Mouse (Mus musculus) heart, embryonic 11.5 days (tissue): ENCODE measurements around the gene Cenpl. TPM values are rescaled to one million over a fixed set of nuclear protein-coding genes. Genes with fewer than 3 reads are reported as not detected.

Source experiments
- ATAC-seq: fragments of 200-750 bp; cut with Nextera tagmentation; replicated peaks from 2 replicates; pipeline ENCODE4 v1.8.0; 2017; ENCODE audit warnings: moderate library complexity; ENCODE audit not compliant: insufficient number of reproducible peaks, low FRiP score, low TSS enrichment
- H3K27ac ChIP-seq: fragments of 300-500 bp; sonication (generic); 2 replicates; pipeline ENCODE4 v1.5.1; 2014; ENCODE audit warnings: mild to moderate bottlenecking, low read depth, low read length
- H3K27me3 ChIP-seq: fragments of 300-500 bp; sonication (generic); 2 replicates; pipeline ENCODE4 v1.6.1; 2014; ENCODE audit warnings: mild to moderate bottlenecking, low read length, mixed read lengths; ENCODE audit not compliant: control insufficient read depth, insufficient read depth
- H3K36me3 ChIP-seq: fragments of 300-500 bp; sonication (generic); 2 replicates; pipeline ENCODE4 v1.6.1; 2014; ENCODE audit warnings: mild to moderate bottlenecking, low read length, moderate library complexity, mixed read lengths; ENCODE audit not compliant: control insufficient read depth, insufficient read depth
- H3K4me1 ChIP-seq: fragments of 300-500 bp; sonication (generic); 2 replicates; pipeline ENCODE4 v1.6.1; 2014; ENCODE audit warnings: low read length; ENCODE audit not compliant: control insufficient read depth, insufficient read depth
- H3K4me2 ChIP-seq: fragments of 300-500 bp; sonication (generic); 2 replicates; pipeline ENCODE4 v1.6.1; 2014; ENCODE audit warnings: mild to moderate bottlenecking, moderate library complexity
- H3K4me3 ChIP-seq: fragments of 300-500 bp; sonication (generic); 2 replicates; pipeline ENCODE4 v1.5.1; 2014; ENCODE audit warnings: low read depth, low read length
- H3K9ac ChIP-seq: fragments of 300-500 bp; sonication (generic); 2 replicates; pipeline ENCODE4 v1.6.1; 2014; ENCODE audit warnings: mild to moderate bottlenecking, low read depth, low read length, moderate library complexity
- H3K9me3 ChIP-seq: fragments of 300-500 bp; sonication (generic); replicated peaks from 2 replicates; pipeline ENCODE4 v1.6.1; 2016; ENCODE audit warnings: low read length; ENCODE audit not compliant: control insufficient read depth
- WGBS: fragments of 180-500 bp; shearing (Covaris S2); extraction: QIAGEN DNeasy Blood & Tissue Kit; methylation state at CpG from one replicate; pipeline ENCODE4 v1.1.7; 2014; ENCODE audit not compliant: insufficient replicate concordance; 5-methylcytosine and 5-hydroxymethylcytosine counted together
- polyA plus RNA-seq: library from polyadenylated mRNA; unstranded; fragments of >200 nt; fragmentation: Nextera tagmentation; extraction: Ambion mirVana; gene quantifications from 2 replicates; pipeline ENCODE4 v1.2.1, GENCODE M21; 2014

The Cenpl gene
- polyA plus RNA-seq, 1 experiment from 2014 or later = 24.8 TPM

GRCm38 (mm10) chr1:161071272-161071620, 733 bp downstream of the Cenpl start:
- whole genome bisulfite sequencing = under 1% methylated on average over 12 of the region's 12 CpGs

GRCm38 (mm10) chr1:161076238-161076637, 5.7 kb downstream of the Cenpl start:
- Histone ChIP-seq H3K9me3 (no peaks in the 10 kb centered on the region), H3K36me3 (0 out of 2 replicates have a peak, but pooled peaks cover 3% of the 10 kb centered on the region), H3K9ac (no peak overlapping the region), H3K27ac (no peak overlapping the region), H3K4me3 (no peak overlapping the region), H3K4me2 (no peak overlapping the region), H3K27me3 (no peaks in the 10 kb centered on the region), H3K4me1 (peaks cover 16% of the 10 kb centered on the region; the same call in 1 of the 2 replicates)
- WGBS = 86% methylated on average over 6 of the region's 6 CpGs
- no peak for ATAC-seq

More at GRCm38 (mm10) chr1:161071272-161071620, 733 bp downstream of the Cenpl start:
- Histone ChIP-seq H3K9ac (peak overlapping the region; percentile 70), H3K4me1 (peaks cover 16% of the 10 kb centered on the region; the same call in 1 of the 2 replicates), H3K9me3 (no peaks in the 10 kb centered on the region), H3K27me3 (no peaks in the 10 kb centered on the region), H3K27ac (peak overlapping the region; percentile 70), H3K4me2 (peak overlapping the region; percentile 65), H3K36me3 (no peaks in the 10 kb centered on the region), H3K4me3 (peak overlapping the region; percentile 82)
- ATAC-seq = no peak

DNA sequence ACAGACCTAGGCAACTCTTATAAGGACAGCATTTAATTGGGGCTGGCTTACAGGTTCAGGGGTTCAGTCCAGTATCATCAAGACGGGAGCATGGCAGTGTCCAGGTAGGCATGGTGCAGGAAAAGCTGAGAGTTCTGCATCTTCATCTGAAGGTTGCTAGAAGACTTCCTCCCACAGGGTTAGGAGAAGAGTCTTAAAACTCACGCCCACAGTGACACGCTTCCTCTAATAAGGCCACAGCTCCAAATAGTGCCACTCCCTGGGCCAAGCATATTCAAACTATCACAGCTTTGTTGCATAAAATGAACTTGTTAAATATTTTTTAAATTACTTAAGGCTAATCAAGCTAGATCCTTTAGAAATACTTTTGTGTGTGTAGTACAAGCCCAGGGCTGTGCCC, 6.7 kb downstream of the Cenpl start:
- H3K4me3 ChIP-seq = no peak overlapping the region
- ATAC-seq = no peak
- H3K9ac ChIP-seq = no peak overlapping the region
- no peaks in the 10 kb centered on the region for H3K27me3 ChIP-seq
- H3K4me2 ChIP-seq = no peak overlapping the region
- peaks cover 3% of the 10 kb centered on the region; the same call in 1 of the 2 replicates for H3K36me3 ChIP-seq
- H3K27ac ChIP-seq = no peak overlapping the region
- H3K9me3 ChIP-seq = no peaks in the 10 kb centered on the region
- peaks cover 11% of the 10 kb centered on the region; the same call in 1 of the 2 replicates for H3K4me1 ChIP-seq
- WGBS = 87% methylated on average over 3 of the region's 3 CpGs

DNA sequence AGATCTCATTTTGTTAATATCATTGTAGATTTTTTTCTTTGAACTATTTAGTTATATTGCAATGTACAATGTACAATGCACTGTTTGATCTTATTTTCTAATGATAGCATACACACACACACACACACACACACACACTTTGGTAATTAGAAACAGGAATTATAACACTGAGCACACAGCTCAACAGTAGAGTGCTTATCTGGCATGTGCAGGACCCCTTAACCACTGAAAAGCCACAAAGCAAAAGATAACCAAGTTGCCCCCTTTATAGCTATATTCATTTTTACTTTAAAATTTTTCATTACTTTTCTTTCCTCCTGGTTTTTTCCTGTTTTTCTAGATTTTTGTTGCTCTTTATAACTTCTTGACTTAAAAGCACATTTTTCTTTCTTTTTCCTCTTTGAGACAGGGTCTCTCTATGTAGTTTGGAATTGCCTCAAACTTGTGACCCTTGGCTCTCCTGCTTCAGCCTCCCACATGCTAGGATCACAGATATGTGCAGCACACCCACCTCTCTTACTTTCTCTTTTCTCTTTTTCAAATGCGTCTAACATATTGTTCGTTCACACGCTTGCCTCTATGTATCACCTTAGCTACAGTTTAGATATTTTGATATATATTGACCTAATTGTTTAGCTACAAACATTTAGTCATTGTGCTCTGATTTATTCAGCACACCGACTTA, 29.4 kb downstream of the Cenpl start:
- no peaks in the 10 kb centered on the region for H3K27me3 ChIP-seq
- H3K9ac ChIP-seq = no peak overlapping the region
- no peak overlapping the region for H3K4me3 ChIP-seq
- H3K4me1 ChIP-seq = no peaks in the 10 kb centered on the region
- H3K36me3 ChIP-seq = peaks cover 3% of the 10 kb centered on the region; the same call in 1 of the 2 replicates
- no peak overlapping the region for H3K27ac ChIP-seq
- ATAC-seq = no peak
- no peaks in the 10 kb centered on the region for H3K9me3 ChIP-seq
- WGBS = 91% methylated on average over 4 of the region's 4 CpGs
- H3K4me2 ChIP-seq = no peak overlapping the region

- no peak overlapping the region for H3K4me2 ChIP-seq
- no peaks in the 10 kb centered on the region for H3K4me1 ChIP-seq
- 0 out of 2 replicates have a peak, but pooled peaks cover 2% of the 10 kb centered on the region for H3K36me3 ChIP-seq
- 76% methylated on average over 1 of the region's 1 CpGs for WGBS
- no peaks in the 10 kb centered on the region for H3K9me3 ChIP-seq
- H3K27me3 ChIP-seq = no peaks in the 10 kb centered on the region
- no peak overlapping the region for H3K9ac ChIP-seq
- no peak overlapping the region for H3K4me3 ChIP-seq
- no peak overlapping the region for H3K27ac ChIP-seq
- ATAC-seq = no peak
These were observed 33.3 kb downstream of the Cenpl start for GRCm38 (mm10) chr1:161103842-161104241.

GRCm38 (mm10) chr1:161109216-161109615, 38.7 kb downstream of the Cenpl start:
- WGBS = 89% methylated on average over 8 of the region's 8 CpGs

DNA sequence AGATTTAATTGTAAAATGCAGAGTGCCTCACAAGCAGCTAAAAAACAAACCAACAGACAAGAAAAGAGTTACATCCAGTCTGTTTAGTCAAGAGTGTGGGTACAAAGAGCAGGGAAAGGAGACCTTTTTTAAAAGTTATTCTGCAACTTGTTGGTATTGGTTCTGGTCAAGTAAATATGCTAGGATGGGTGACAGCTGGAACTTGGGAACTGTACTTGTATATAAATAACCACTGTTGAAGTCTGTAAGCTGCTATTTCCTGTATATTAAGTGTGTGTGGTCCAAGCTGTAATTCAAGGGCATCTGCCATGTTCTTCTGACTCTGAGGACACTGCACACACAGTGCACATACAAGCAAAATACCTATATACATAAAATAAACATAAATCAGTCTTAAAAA, 44.1 kb downstream of the Cenpl start:
- no peaks in the 10 kb centered on the region; the same call in 1 of the 2 replicates for H3K36me3 ChIP-seq
- no peak overlapping the region for H3K27ac ChIP-seq
- ATAC-seq = no peak
- H3K9me3 ChIP-seq = no peaks in the 10 kb centered on the region
- H3K4me1 ChIP-seq = no peaks in the 10 kb centered on the region
- no peaks in the 10 kb centered on the region for H3K27me3 ChIP-seq
- no peak overlapping the region for H3K9ac ChIP-seq
- no peak overlapping the region for H3K4me3 ChIP-seq
- H3K4me2 ChIP-seq = no peak overlapping the region

More at GRCm38 (mm10) chr1:161109216-161109615, 38.7 kb downstream of the Cenpl start:
- H3K36me3 ChIP-seq = peaks cover 6% of the 10 kb centered on the region; the same call in 1 of the 2 replicates
- no peak for ATAC-seq
- no peaks in the 10 kb centered on the region for H3K27me3 ChIP-seq
- no peak overlapping the region for H3K27ac ChIP-seq
- H3K9ac ChIP-seq = no peak overlapping the region
- no peak overlapping the region for H3K4me3 ChIP-seq
- no peaks in the 10 kb centered on the region for H3K4me1 ChIP-seq
- H3K9me3 ChIP-seq = no peaks in the 10 kb centered on the region
- H3K4me2 ChIP-seq = no peak overlapping the region

DNA sequence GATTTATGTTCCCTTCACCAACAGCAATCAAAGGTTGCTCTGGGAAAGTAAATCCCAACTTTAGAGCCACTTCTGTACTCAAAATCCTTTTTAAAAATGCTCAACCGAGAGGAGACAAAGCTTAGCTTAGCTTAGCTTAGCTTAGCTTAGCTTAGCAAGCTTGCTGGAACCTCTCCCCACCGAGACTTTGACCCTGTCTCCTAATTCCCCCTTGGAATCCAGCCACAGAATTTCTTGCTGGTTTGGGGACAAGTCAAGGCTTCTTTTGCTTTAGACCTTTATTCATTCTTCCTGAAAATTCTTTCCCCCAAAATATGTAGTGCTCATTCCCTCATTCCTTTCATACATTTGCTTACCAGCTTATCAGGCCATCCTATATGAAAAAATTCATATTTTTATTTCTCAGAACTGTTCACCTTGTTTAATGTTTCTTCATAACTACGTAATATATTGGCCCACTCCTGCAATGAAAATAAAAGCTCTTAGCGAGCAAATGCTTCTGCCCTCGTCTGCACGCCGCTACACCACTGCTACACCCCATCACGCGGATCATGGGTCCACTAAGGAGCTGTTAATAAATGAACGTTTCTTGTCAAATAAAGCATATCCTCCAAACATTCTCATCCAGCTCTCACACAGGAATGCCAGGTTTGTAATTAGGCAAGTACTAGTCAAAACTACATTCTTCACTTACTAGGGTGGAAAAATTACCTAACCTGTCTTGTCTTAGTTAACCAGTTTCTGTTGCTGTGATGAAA, 52.3 kb downstream of the Cenpl start:
- Histone ChIP-seq H3K9me3 (no peaks in the 10 kb centered on the region), H3K4me3 (no peak overlapping the region), H3K4me2 (no peak overlapping the region), H3K27me3 (no peaks in the 10 kb centered on the region), H3K4me1 (no peaks in the 10 kb centered on the region), H3K36me3 (no peaks in the 10 kb centered on the region), H3K27ac (no peak overlapping the region), H3K9ac (no peak overlapping the region)
- 88% methylated on average over 10 of the region's 10 CpGs for WGBS
- ATAC-seq = no peak
